In genomic region chr2:155764679-155765418, GRCm38 (mm10) we compare ENCODE assay signal across 8 mouse cellular contexts. TPM values are rescaled to one million over a fixed set of nuclear protein-coding genes. Genes with fewer than 3 reads are reported as not detected.
DNase-seq lines count a peak whose midpoint lies in the region; ATAC-seq and TF ChIP-seq lines count a peak whose summit lies in the region.

No protein-coding gene starts in this region.

- H3K27me3 ChIP-seq in Patski = peaks cover 4% of the 10 kb centered on the region
- no peaks in the 10 kb centered on the region for H3K27me3 ChIP-seq in intestine, embryonic 14.5 days (replicated peaks; ENCODE audit: control insufficient read depth, insufficient read depth, low read length)
- H3K27me3 ChIP-seq in liver, adult 2 months (ENCODE audit: control insufficient read depth, insufficient read depth, low read length) = no peaks in the 10 kb centered on the region
- no peaks in the 10 kb centered on the region for H3K27me3 ChIP-seq in neural tube, embryonic 11.5 days (ENCODE audit: control insufficient read depth, insufficient read depth, low read length)

- H3K27ac ChIP-seq in intestine, embryonic 14.5 days (ENCODE audit: low read depth) = no peak overlapping the region
- no peak overlapping the region for H3K27ac ChIP-seq in liver, adult 2 months (replicated peaks; ENCODE audit: insufficient read depth, low read depth, low read length)
- H3K27ac ChIP-seq in neural tube, embryonic 11.5 days (ENCODE audit: low read depth, low read length) = no peak overlapping the region

- peak; percentile 59 for TF ChIP-seq CTCF in Patski (IDR thresholded peaks at IDR 0.05)
- no peak; the same call in 1 of the 2 replicates for TF ChIP-seq CTCF in liver, adult 2 months (IDR thresholded peaks at IDR 0.05; ENCODE audit: low read depth, low read length)

- intact Hi-C loops in gastrocnemius, postnatal 14 days (cut with DNase I; ENCODE audit: low total_unique reads) = loop anchor here (5.0 kb wide), 2 partner anchors 68 to 93 kb away; no protein-coding TSS in a partner anchor

- H3K4me1 ChIP-seq in intestine, embryonic 14.5 days (replicated peaks; ENCODE audit: control insufficient read depth, insufficient read depth, low read length) = no peaks in the 10 kb centered on the region
- no peaks in the 10 kb centered on the region for H3K4me1 ChIP-seq in liver, adult 2 months (ENCODE audit: control insufficient read depth, insufficient read depth, low read length)
- H3K4me1 ChIP-seq in neural tube, embryonic 11.5 days (ENCODE audit: control insufficient read depth, insufficient read depth, low read length) = no peaks in the 10 kb centered on the region

- H3K79me2 ChIP-seq in liver, adult 2 months (ENCODE audit: control insufficient read depth, insufficient read depth, low read length) = no peaks in the 10 kb centered on the region

- no peaks in the 10 kb centered on the region for H3K36me3 ChIP-seq in intestine, embryonic 14.5 days (ENCODE audit: control insufficient read depth, insufficient read depth, low read length)
- H3K36me3 ChIP-seq in liver, adult 2 months (ENCODE audit: control insufficient read depth, insufficient read depth, low read length) = no peaks in the 10 kb centered on the region
- H3K36me3 ChIP-seq in neural tube, embryonic 11.5 days (ENCODE audit: control insufficient read depth, insufficient read depth, low read length) = no peaks in the 10 kb centered on the region

- WGBS in intestine, embryonic 14.5 days = 51% methylated on average over 13 of the region's 13 CpGs
- WGBS in liver, adult 2 months = 57% methylated on average over 13 of the region's 13 CpGs
- 54% methylated on average over 13 of the region's 13 CpGs for WGBS in neural tube, embryonic 11.5 days

- H3K9ac ChIP-seq in intestine, embryonic 14.5 days (ENCODE audit: low read length) = no peak overlapping the region
- no peak overlapping the region for H3K9ac ChIP-seq in liver, adult 2 months (ENCODE audit: low read depth, low read length)
- H3K9ac ChIP-seq in neural tube, embryonic 11.5 days (ENCODE audit: low read length) = no peak overlapping the region

- no peak for TF ChIP-seq POLR2A in liver, adult 2 months (IDR thresholded peaks at IDR 0.05; ENCODE audit: extremely low read depth, insufficient read depth, low read length)

- no peaks in the 10 kb centered on the region for H3K9me3 ChIP-seq in intestine, embryonic 14.5 days (ENCODE audit: control insufficient read depth, low read length)
- H3K9me3 ChIP-seq in neural tube, embryonic 11.5 days (ENCODE audit: control insufficient read depth, low read length) = no peaks in the 10 kb centered on the region

- in situ Hi-C loops in Patski (cut with MboI; ENCODE audit: low pct_unique_long_range_greater_than_20kb) = loop anchor here (10.0 kb wide), 1 partner anchor 250 kb away; the partner anchor contains the start of genes Acss2 and Ggt7

- H3K4me3 ChIP-seq in intestine, embryonic 14.5 days (ENCODE audit: low read depth, low read length) = no peak overlapping the region
- no peak overlapping the region for H3K4me3 ChIP-seq in liver, adult 2 months (ENCODE audit: insufficient read depth, low read depth, low read length)
- no peak overlapping the region for H3K4me3 ChIP-seq in neural tube, embryonic 11.5 days (ENCODE audit: low read depth, low read length)

- CTCF ChIA-PET in Patski (lab: Charles Lee) = interaction anchor here (0.9 to 2.1 kb wide), 10 partner anchors 8 to 200 kb away, joined by 3 to 9 read pairs (median 4); partner anchors contain the start of gene Trpc4ap

- POLR2A ChIA-PET in Patski (lab: Charles Lee) = no interaction called here

- no peak overlapping the region for H3K4me2 ChIP-seq in intestine, embryonic 14.5 days (ENCODE audit: low read length)
- no peak overlapping the region for H3K4me2 ChIP-seq in neural tube, embryonic 11.5 days (ENCODE audit: low read depth)

- DNase-seq in B cell, adult 2 months = peak; percentile 87 to 90
- no peak for DNase-seq in Patski (ENCODE audit: low read depth, low spot score)
- DNase-seq in cerebellum, postnatal 4 days (ENCODE audit: low spot score in 2 of 2) = peak; percentile 46 to 84
- DNase-seq in gastrocnemius, postnatal 14 days = peak; percentile 63
- DNase-seq in intestine, embryonic 14.5 days (ENCODE audit: low spot score) = peak; percentile 77
- DNase-seq in liver, adult 2 months (ENCODE audit: extremely low read depth, low read depth, low spot score) = peak; percentile 33
- DNase-seq in neural tube, embryonic 11.5 days (ENCODE audit: low spot score) = peak; percentile 73
- DNase-seq in thymus, postnatal 4 days = peak; percentile 87

- no peak for ATAC-seq in Patski
- peak; percentile 64; the same call in 1 of the 2 replicates for ATAC-seq in intestine, embryonic 14.5 days (replicated peaks; ENCODE audit: low FRiP score, low TSS enrichment, low read depth)
- no peak for ATAC-seq in neural tube, embryonic 11.5 days (ENCODE audit: insufficient read depth, low FRiP score, low TSS enrichment)

RNA-seq across cellular contexts. Expression of gene Mmp24, which starts 10.3 kb away (rescaled TPM):
- 0.05 TPM for polyA plus RNA-seq in Patski (2021)
- under 1 TPM in 1 of 2 experiments, not detected in 1; 0.08 TPM for total RNA-seq in gastrocnemius, postnatal 14 days (2021)
- 0.28 and 0.55 TPM in 2 replicates for polyA plus RNA-seq in intestine, embryonic 14.5 days (2014; fragmentation: Nextera tagmentation; extraction: Ambion mirVana)
- not detected in 2 replicates for total RNA-seq in liver, adult 2 months (2014; rRNA removed)
- 0.02 and 0.05 TPM in 2 replicates for polyA plus RNA-seq in liver, adult 2 months (2012; rRNA removed)
- polyA plus RNA-seq in neural tube, embryonic 11.5 days (2014; fragmentation: Nextera tagmentation; extraction: Ambion mirVana) = 4.3 and 5.7 TPM in 2 replicates

RNA-seq across cellular contexts. Expression of gene Procr, which starts 13.9 kb away (rescaled TPM):
- polyA plus RNA-seq in Patski (2021) = 4.5 TPM
- total RNA-seq in gastrocnemius, postnatal 14 days (2021) = 10 to 100 TPM; 10.3 to 12.7 TPM
- 22.8 and 23.0 TPM in 2 replicates for polyA plus RNA-seq in intestine, embryonic 14.5 days (2014; fragmentation: Nextera tagmentation; extraction: Ambion mirVana)
- 0.46 and 0.47 TPM in 2 replicates for total RNA-seq in liver, adult 2 months (2014; rRNA removed)
- 0.65 and 0.73 TPM in 2 replicates for polyA plus RNA-seq in liver, adult 2 months (2012; rRNA removed)
- polyA plus RNA-seq in neural tube, embryonic 11.5 days (2014; fragmentation: Nextera tagmentation; extraction: Ambion mirVana) = 2.6 and 2.8 TPM in 2 replicates

RNA-seq across cellular contexts. Expression of gene Gm17581, which starts 29.2 kb away (rescaled TPM):
- not detected for polyA plus RNA-seq in Patski (2021)
- not detected for total RNA-seq in gastrocnemius, postnatal 14 days (2021)
- not detected in 2 replicates for polyA plus RNA-seq in intestine, embryonic 14.5 days (2014; fragmentation: Nextera tagmentation; extraction: Ambion mirVana)
- total RNA-seq in liver, adult 2 months (2014; rRNA removed) = not detected in 2 replicates
- not detected in 2 replicates for polyA plus RNA-seq in liver, adult 2 months (2012; rRNA removed)
- polyA plus RNA-seq in neural tube, embryonic 11.5 days (2014; fragmentation: Nextera tagmentation; extraction: Ambion mirVana) = not detected in 2 replicates

RNA-seq across cellular contexts. Expression of gene Edem2, which starts 35.6 kb away (rescaled TPM):
- polyA plus RNA-seq in Patski (2021) = 35.4 TPM
- total RNA-seq in gastrocnemius, postnatal 14 days (2021) = 1 to 10 TPM; 6.0 to 6.2 TPM
- polyA plus RNA-seq in intestine, embryonic 14.5 days (2014; fragmentation: Nextera tagmentation; extraction: Ambion mirVana) = 39.2 and 47.1 TPM in 2 replicates
- total RNA-seq in liver, adult 2 months (2014; rRNA removed) = 45.8 and 53.1 TPM in 2 replicates
- 64.1 and 71.6 TPM in 2 replicates for polyA plus RNA-seq in liver, adult 2 months (2012; rRNA removed)
- 33.1 and 36.0 TPM in 2 replicates for polyA plus RNA-seq in neural tube, embryonic 11.5 days (2014; fragmentation: Nextera tagmentation; extraction: Ambion mirVana)

RNA-seq across cellular contexts. Expression of gene BC029722, which starts 54.4 kb away (rescaled TPM):
- 49.6 TPM for polyA plus RNA-seq in Patski (2021)
- 10 to 100 TPM; 17.8 to 19.3 TPM for total RNA-seq in gastrocnemius, postnatal 14 days (2021)
- 12.8 and 13.2 TPM in 2 replicates for polyA plus RNA-seq in intestine, embryonic 14.5 days (2014; fragmentation: Nextera tagmentation; extraction: Ambion mirVana)
- total RNA-seq in liver, adult 2 months (2014; rRNA removed) = 5.0 and 5.5 TPM in 2 replicates
- 23.7 and 26.9 TPM in 2 replicates for polyA plus RNA-seq in liver, adult 2 months (2012; rRNA removed)
- polyA plus RNA-seq in neural tube, embryonic 11.5 days (2014; fragmentation: Nextera tagmentation; extraction: Ambion mirVana) = 11.1 and 12.2 TPM in 2 replicates
